Mouse (Mus musculus) heart, adult 2 months (tissue): ENCODE data around the gene Tnn.

Experiments used
- CTCF ChIP-seq: fragments of 200-600 bp; IDR thresholded peaks from 2 replicates; pipeline ENCODE4 v1.8.1; 2022; ENCODE audit warnings: antibody characterized with exemption, mild to moderate bottlenecking, moderate library complexity
- POLR2A ChIP-seq: fragments of 200-500 bp; IDR thresholded peaks from 2 replicates; pipeline ENCODE4 v1.6.1; 2011; ENCODE audit warnings: mild to moderate bottlenecking, low read depth, low read length, control low read depth; ENCODE audit not compliant: insufficient read depth

GRCm38 (mm10) chr1:160043271-160043975 is 110.0 kb downstream of the Tnn start:
- TF ChIP-seq POLR2A (no peak), CTCF (no peak)
